Comparison of ENCODE assay signal across 8 mouse cellular contexts in the genomic region with DNA sequence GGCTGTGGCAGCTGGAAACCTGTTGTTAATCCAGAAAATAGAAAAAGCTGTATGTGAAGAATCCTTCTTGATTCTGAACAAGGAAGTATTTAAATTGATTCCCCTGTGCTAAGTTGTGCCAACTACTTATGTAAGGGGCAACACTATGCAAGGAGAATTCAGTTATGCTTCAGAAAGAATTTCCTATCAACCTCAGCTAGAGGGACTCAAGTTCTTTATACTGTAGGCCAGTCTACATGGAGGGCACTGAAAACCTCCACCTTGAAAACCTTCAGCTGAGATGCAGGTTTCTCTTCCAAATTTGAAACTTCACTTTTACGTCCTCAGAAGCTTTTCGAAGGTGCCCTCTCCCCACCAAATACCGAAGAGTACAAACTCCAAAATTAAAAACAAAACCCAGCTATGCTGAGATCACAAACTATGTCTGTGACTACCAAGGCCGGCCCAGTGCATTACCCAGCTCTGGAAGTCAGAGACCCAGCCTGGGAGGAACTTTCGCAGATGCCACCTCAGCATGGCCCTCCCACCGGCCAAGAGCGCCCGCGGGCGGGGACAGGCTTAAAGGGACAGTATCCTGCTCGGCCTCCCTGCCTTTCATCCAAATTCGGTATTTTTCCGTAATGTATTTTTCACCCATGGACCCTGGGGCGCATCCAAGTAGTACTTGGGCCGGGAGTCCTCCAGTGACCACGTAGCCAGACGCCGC. TPM values are rescaled to one million over a fixed set of nuclear protein-coding genes. Genes with fewer than 3 reads are reported as not detected.
DNase-seq lines count a peak whose midpoint lies in the region; ATAC-seq lines count a peak whose summit lies in the region.

No protein-coding gene starts in this region.

- H3K4me2 ChIP-seq in intestine, embryonic 16.5 days (ENCODE audit: low read depth, low read length), result peak overlapping the region; percentile 55
- H3K4me2 ChIP-seq in limb, embryonic 11.5 days (ENCODE audit: low read depth, severe bottlenecking), result peak overlapping the region; percentile 65
- H3K4me2 ChIP-seq in midbrain, embryonic 13.5 days (replicated peaks), result peak overlapping the region; percentile 95

- no peaks in the 10 kb centered on the region for H3K36me3 ChIP-seq in intestine, embryonic 16.5 days (ENCODE audit: control insufficient read depth, insufficient read depth, low read length)
- H3K36me3 ChIP-seq in limb, embryonic 11.5 days (ENCODE audit: control insufficient read depth, insufficient read depth, low read length), result peaks cover 2% of the 10 kb centered on the region; the same call in 1 of the 2 replicates
- peaks cover 6% of the 10 kb centered on the region for H3K36me3 ChIP-seq in midbrain, embryonic 13.5 days

- peaks cover 20% of the 10 kb centered on the region for H3K4me1 ChIP-seq in intestine, embryonic 16.5 days (ENCODE audit: control insufficient read depth, insufficient read depth, low read length)
- H3K4me1 ChIP-seq in limb, embryonic 11.5 days (ENCODE audit: control insufficient read depth, insufficient read depth, low read length), result peaks cover 14% of the 10 kb centered on the region
- peaks cover 19% of the 10 kb centered on the region for H3K4me1 ChIP-seq in midbrain, embryonic 13.5 days (replicated peaks)

- H3K27me3 ChIP-seq in intestine, embryonic 16.5 days (replicated peaks; ENCODE audit: control insufficient read depth, insufficient read depth, low read length), result no peaks in the 10 kb centered on the region
- H3K27me3 ChIP-seq in limb, embryonic 11.5 days (ENCODE audit: control insufficient read depth, insufficient read depth, low read length), result no peaks in the 10 kb centered on the region
- H3K27me3 ChIP-seq in midbrain, embryonic 13.5 days, result no peaks in the 10 kb centered on the region

- peak overlapping the region; percentile 92 for H3K9ac ChIP-seq in intestine, embryonic 16.5 days (ENCODE audit: low read depth, low read length)
- H3K9ac ChIP-seq in limb, embryonic 11.5 days (ENCODE audit: low read length), result peak overlapping the region; percentile 87
- H3K9ac ChIP-seq in midbrain, embryonic 13.5 days (replicated peaks), result peak overlapping the region; percentile 74

- H3K27ac ChIP-seq in intestine, embryonic 16.5 days (ENCODE audit: low read length), result peak overlapping the region; percentile 97
- H3K27ac ChIP-seq in limb, embryonic 11.5 days (replicated peaks; ENCODE audit: low read depth, low read length), result peak overlapping the region; percentile 85
- H3K27ac ChIP-seq in midbrain, embryonic 13.5 days, result peak overlapping the region; percentile 62; the same call in 1 of the 2 replicates

- H3K4me3 ChIP-seq in intestine, embryonic 16.5 days (ENCODE audit: low read length), result peak overlapping the region; percentile 95
- peak overlapping the region; percentile 93 for H3K4me3 ChIP-seq in limb, embryonic 11.5 days (ENCODE audit: low read depth, low read length)
- peak overlapping the region; percentile 67 for H3K4me3 ChIP-seq in midbrain, embryonic 13.5 days (replicated peaks)

- peak; percentile 87 for ATAC-seq in intestine, embryonic 16.5 days
- ATAC-seq in limb, embryonic 11.5 days (ENCODE audit: insufficient number of reproducible peaks, low FRiP score, low TSS enrichment, low read depth), result peak; percentile 76
- peak; percentile 84 for ATAC-seq in midbrain, embryonic 13.5 days

- peak; percentile 64 for DNase-seq in layer of hippocampus, adult 11-12 months (ENCODE audit: low spot score)
- DNase-seq in layer of hippocampus, adult 9-10 months (ENCODE audit: low spot score), result no peak
- peak; percentile 74 for DNase-seq in embryo, embryonic 9.5 days (ENCODE audit: extremely low spot score)
- peak; percentile 71 to 79 for DNase-seq in gastrocnemius, postnatal 4 days (ENCODE audit: low spot score in 2 of 2)
- DNase-seq in limb, embryonic 11.5 days (ENCODE audit: low spot score), result peak; percentile 81
- peak; percentile 49 to 64 for DNase-seq in spleen, adult 18-20 months

- H3K9me3 ChIP-seq in intestine, embryonic 16.5 days (ENCODE audit: control insufficient read depth, low read length), result no peaks in the 10 kb centered on the region
- no peaks in the 10 kb centered on the region for H3K9me3 ChIP-seq in limb, embryonic 11.5 days (ENCODE audit: control insufficient read depth, low read length)
- no peaks in the 10 kb centered on the region for H3K9me3 ChIP-seq in midbrain, embryonic 13.5 days

- 3% methylated on average over 18 of the region's 18 CpGs for WGBS in intestine, embryonic 16.5 days
- 7% methylated on average over 18 of the region's 18 CpGs for WGBS in limb, embryonic 11.5 days
- whole genome bisulfite sequencing in midbrain, embryonic 13.5 days, result 5% methylated on average over 18 of the region's 18 CpGs

RNA-seq across cellular contexts. Expression of a gene that starts 34.1 kb away (rescaled TPM):
- 100 to 1,000 TPM; 255 to 263 TPM for total RNA-seq in gastrocnemius, postnatal 4 days (2021)
- polyA plus RNA-seq in intestine, embryonic 16.5 days (2015; fragmentation: Nextera tagmentation; extraction: Ambion mirVana), result 146 and 159 TPM in 2 replicates
- 111 and 116 TPM in 2 replicates for polyA plus RNA-seq in limb, embryonic 11.5 days (2014; fragmentation: Nextera tagmentation; extraction: Ambion mirVana)
- polyA plus RNA-seq in midbrain, embryonic 13.5 days (2015; fragmentation: Nextera tagmentation; extraction: Ambion mirVana), result 74.3 and 91.0 TPM in 2 replicates
